Mouse (Mus musculus): ENCODE data around the gene Gars. TPM values are rescaled to one million over a fixed set of nuclear protein-coding genes. Genes with fewer than 3 reads are reported as not detected.

Gene Gars
- total and polyA plus RNA-seq, 3 experiments: 171 to 325 (median 225) TPM

DNA sequence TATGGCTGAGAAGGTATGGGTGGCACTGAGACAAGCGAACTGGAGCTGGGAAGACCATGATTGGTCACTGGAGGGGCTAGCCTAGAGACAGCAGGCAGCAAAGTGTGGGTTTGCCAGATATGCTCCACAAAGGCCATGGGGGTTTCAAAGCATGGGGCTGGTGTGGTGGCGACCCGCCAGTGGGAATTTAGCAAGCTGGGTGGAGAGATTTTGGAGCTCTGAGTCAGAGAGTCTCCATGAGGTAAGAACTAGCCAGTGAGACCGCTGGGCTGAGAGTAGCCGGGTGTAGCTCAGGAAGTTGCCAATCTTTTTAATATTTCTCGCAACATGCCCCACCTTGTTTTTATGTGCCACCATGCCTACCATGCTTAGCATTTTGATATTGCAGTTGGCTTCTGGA is 49.7 kb upstream of the Gars start:
- Histone ChIP-seq H3K4me1 (ENCODE audit: control insufficient read depth in 1 of 2, insufficient read depth in 2 of 2, low read length in 2 of 2) (peaks cover 0 to 13% of the 10 kb centered on the region in 2 experiments; a peak in 3 of 4 replicates), H3K9ac (ENCODE audit: control insufficient read depth, low read depth, low read length, poor library complexity, severe bottlenecking) (no peak overlapping the region), H3K9me3 (replicated peaks; ENCODE audit: insufficient read depth, low read length) (no peaks in the 10 kb centered on the region), H3K27ac (ENCODE audit: control insufficient read depth, low read depth, low read length) (no peak overlapping the region), H3K79me2 (ENCODE audit: control insufficient read depth, insufficient read depth, low read length, poor library complexity) (peaks cover 2% of the 10 kb centered on the region), H3K36me3 (ENCODE audit: control insufficient read depth in 1 of 2, insufficient read depth in 2 of 2, low read length in 2 of 2) (peaks cover 0 to 12% of the 10 kb centered on the region in 2 experiments; a peak in 3 of 4 replicates), H3K27me3 (ENCODE audit: control insufficient read depth in 1 of 2, insufficient read depth in 2 of 2, low read length in 2 of 2) (no peaks in the 10 kb centered on the region), H3K4me3 (ENCODE audit: control insufficient read depth in 1 of 2, insufficient read depth in 1 of 2, low read depth in 2 of 2, low read length in 2 of 2) (no peak overlapping the region)
- no peak for DNase-seq (ENCODE audit: low read depth, low spot score)
- TF ChIP-seq ETS1 (IDR thresholded peaks at IDR 0.05; ENCODE audit: low read depth, low read length) (no peak), POLR2AphosphoS2 (IDR thresholded peaks at IDR 0.05; ENCODE audit: low read length) (no peak), HCFC1 (IDR thresholded peaks at IDR 0.05; ENCODE audit: low read depth, low read length) (no peak), TBP (IDR thresholded peaks at IDR 0.05; ENCODE audit: low read depth, low read length) (no peak), JUND (IDR thresholded peaks at IDR 0.05; ENCODE audit: low read depth, low read length) (no peak), ELF1 (IDR thresholded peaks at IDR 0.05; ENCODE audit: low read depth, low read length) (no peak), KAT2A (conservative IDR thresholded peaks at IDR 0.05; ENCODE audit: low read depth, low read length) (no peak), CTCF (IDR thresholded peaks at IDR 0.05 in 2 of 3, conservative IDR thresholded peaks at IDR 0.05 in 1 of 3; ENCODE audit: control insufficient read depth in 1 of 3, insufficient read depth in 1 of 3, low read depth in 2 of 3, low read length in 3 of 3, poor library complexity in 1 of 3, severe bottlenecking in 1 of 3) (no peak), ZC3H11A (IDR thresholded peaks at IDR 0.05; ENCODE audit: low read depth, low read length) (no peak), MAZ (IDR thresholded peaks at IDR 0.05; ENCODE audit: low read depth, low read length) (no peak), USF2 (IDR thresholded peaks at IDR 0.05; ENCODE audit: borderline replicate concordance in 1 of 2, insufficient read depth in 1 of 2, low read depth in 1 of 2, low read length in 2 of 2) (no peak), ZKSCAN1 (IDR thresholded peaks at IDR 0.05; ENCODE audit: low read depth, low read length) (no peak), EP300 (IDR thresholded peaks at IDR 0.05; ENCODE audit: low read depth in 1 of 2, low read length in 2 of 2) (no peak), MAFK (IDR thresholded peaks at IDR 0.05; ENCODE audit: borderline replicate concordance, low read depth, low read length) (no peak), SMC3 (IDR thresholded peaks at IDR 0.05; ENCODE audit: low read depth, low read length) (no peak)

DNA sequence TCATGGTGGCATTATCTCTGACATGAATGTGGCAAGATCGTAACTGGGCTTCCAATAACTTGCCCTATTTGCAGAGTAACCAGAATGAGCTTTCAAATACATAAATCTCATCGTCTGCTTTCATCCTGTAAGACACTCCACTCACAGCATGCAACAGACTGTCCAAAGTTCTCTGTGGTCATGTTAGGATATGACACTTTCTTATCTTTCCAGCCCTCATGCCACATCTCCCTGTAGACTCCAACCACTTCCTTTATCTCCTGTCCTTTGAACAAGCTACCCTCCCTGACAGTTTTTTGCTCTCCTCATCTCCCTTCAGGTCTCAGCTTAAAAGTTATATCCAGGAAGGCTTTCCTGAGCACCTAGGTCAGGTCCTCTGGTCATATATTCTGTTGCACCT is 46.6 kb upstream of the Gars start:
- no peak overlapping the region; the same call in 1 of the 2 replicates for H3K9ac ChIP-seq (ENCODE audit: control insufficient read depth, low read depth, low read length, poor library complexity, severe bottlenecking)
- TF ChIP-seq TCF12 (IDR thresholded peaks at IDR 0.05; ENCODE audit: low read depth, low read length) (peak; percentile 59; the same call in 1 of the 2 replicates), GABPA (IDR thresholded peaks at IDR 0.05; ENCODE audit: low read depth, low read length) (no peak), E2F4 (IDR thresholded peaks at IDR 0.05; ENCODE audit: borderline replicate concordance, low read depth, low read length) (no peak), NELFE (IDR thresholded peaks at IDR 0.05; ENCODE audit: low read depth, low read length) (no peak), MAFK (IDR thresholded peaks at IDR 0.05; ENCODE audit: borderline replicate concordance, low read depth, low read length) (no peak), MYC (IDR thresholded peaks at IDR 0.05; ENCODE audit: low read depth, low read length) (no peak), RAD21 (IDR thresholded peaks at IDR 0.05; ENCODE audit: low read depth, low read length) (no peak), TBP (IDR thresholded peaks at IDR 0.05; ENCODE audit: low read depth, low read length) (peak; percentile 33; the same call in 1 of the 2 replicates), HCFC1 (IDR thresholded peaks at IDR 0.05; ENCODE audit: low read depth, low read length) (no peak), RCOR1 (IDR thresholded peaks at IDR 0.05; ENCODE audit: low read depth, low read length) (peak; percentile 77), BHLHE40 (IDR thresholded peaks at IDR 0.05; ENCODE audit: borderline replicate concordance, low read depth, low read length) (no peak), ZNF384 (IDR thresholded peaks at IDR 0.05; ENCODE audit: low read depth, low read length) (no peak), MXI1 (IDR thresholded peaks at IDR 0.05; ENCODE audit: low read depth, low read length) (no peak), SIN3A (IDR thresholded peaks at IDR 0.05; ENCODE audit: low read length) (no peak), USF1 (IDR thresholded peaks at IDR 0.05; ENCODE audit: low read depth, low read length) (no peak), MEF2A (IDR thresholded peaks at IDR 0.05; ENCODE audit: extremely low read depth, insufficient replicate concordance, low read depth, low read length, poor library complexity, severe bottlenecking) (no peak), SMC3 (IDR thresholded peaks at IDR 0.05; ENCODE audit: low read depth, low read length) (no peak), CHD2 (IDR thresholded peaks at IDR 0.05; ENCODE audit: low read length) (no peak), CTCF (IDR thresholded peaks at IDR 0.05 in 2 of 3, conservative IDR thresholded peaks at IDR 0.05 in 1 of 3; ENCODE audit: control insufficient read depth in 1 of 3, insufficient read depth in 1 of 3, low read depth in 2 of 3, low read length in 3 of 3, poor library complexity in 1 of 3, severe bottlenecking in 1 of 3) (no peak), NRF1 (IDR thresholded peaks at IDR 0.05; ENCODE audit: insufficient read depth, low read depth, low read length, poor library complexity, severe bottlenecking) (no peak), USF2 (IDR thresholded peaks at IDR 0.05; ENCODE audit: borderline replicate concordance in 1 of 2, insufficient read depth in 1 of 2, low read depth in 1 of 2, low read length in 2 of 2) (no peak)

More for the DNA sequence above, 46.6 kb upstream of the Gars start:
- peaks cover 2% of the 10 kb centered on the region for H3K79me2 ChIP-seq (ENCODE audit: control insufficient read depth, insufficient read depth, low read length, poor library complexity)
- no peaks in the 10 kb centered on the region; a peak in 1 of 4 replicates for H3K27me3 ChIP-seq (ENCODE audit: control insufficient read depth in 1 of 2, insufficient read depth in 2 of 2, low read length in 2 of 2)
- peak overlapping the region; percentile 49 for H3K27ac ChIP-seq (ENCODE audit: control insufficient read depth, low read depth, low read length)
- H3K4me3 ChIP-seq (ENCODE audit: control insufficient read depth in 1 of 2, insufficient read depth in 1 of 2, low read depth in 2 of 2, low read length in 2 of 2): no peak overlapping the region
- DNase-seq (ENCODE audit: low read depth, low spot score): peak; percentile 78
- H3K9me3 ChIP-seq (replicated peaks; ENCODE audit: insufficient read depth, low read length): no peaks in the 10 kb centered on the region
- peaks cover 0 to 16% of the 10 kb centered on the region in 2 experiments; a peak in 3 of 4 replicates for H3K4me1 ChIP-seq (ENCODE audit: control insufficient read depth in 1 of 2, insufficient read depth in 2 of 2, low read length in 2 of 2)
- H3K36me3 ChIP-seq (ENCODE audit: control insufficient read depth in 1 of 2, insufficient read depth in 2 of 2, low read length in 2 of 2): peaks cover 0 to 16% of the 10 kb centered on the region in 2 experiments; a peak in 2 of 4 replicates

Data from MEL (cell line).